Mouse (Mus musculus): ENCODE results near the gene Nudt7. TPM values are rescaled to one million over a fixed set of nuclear protein-coding genes. Genes with fewer than 3 reads are reported as not detected.

The Nudt7 gene
- total and polyA plus RNA-seq, 3 experiments = 9.2 to 16.0 (median 9.9) TPM

DNA sequence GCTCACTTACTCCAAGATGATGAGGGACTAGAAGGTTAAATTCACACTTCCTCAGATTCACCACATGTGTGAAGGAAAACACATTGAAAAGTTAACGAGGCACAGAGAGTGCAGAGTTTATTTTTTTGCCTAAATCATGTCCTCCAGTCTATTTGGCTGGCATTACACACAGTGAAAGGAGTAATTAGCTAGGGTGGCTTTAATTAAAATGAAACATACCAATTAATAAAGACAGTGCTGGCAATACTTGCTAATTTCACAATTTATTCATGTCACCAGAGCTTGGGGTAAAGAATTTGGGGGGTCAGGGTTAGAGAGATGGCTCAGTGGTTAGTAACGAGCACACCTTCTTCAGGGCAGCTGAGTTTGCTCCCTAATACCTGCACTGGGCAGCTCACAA is 25.2 kb downstream of the Nudt7 start:
- no peak overlapping the region for H3K4me3 ChIP-seq (replicated peaks in 1 of 3; ENCODE audit: low read depth in 2 of 3, low read length in 2 of 3, poor library complexity in 1 of 3)
- DNase-seq (ENCODE audit: extremely low read depth) = no peak
- no peaks in the 10 kb centered on the region for H3K79me2 ChIP-seq (replicated peaks; ENCODE audit: control insufficient read depth, extremely low read depth, insufficient read depth, poor library complexity, severe bottlenecking)
- no peaks in the 10 kb centered on the region for H3K4me1 ChIP-seq (ENCODE audit: control insufficient read depth in 1 of 2, insufficient read depth in 2 of 2)
- dilution Hi-C loops (cut with MboI; ENCODE audit: extremely low pct_ligation_motif_present, extremely low pct_unique_long_range_greater_than_20kb, low sequenced_read_pairs) (no loop called here), in situ Hi-C loops (cut with MboI; ENCODE audit: low pct_ligation_motif_present, low pct_unique_long_range_greater_than_20kb, low sequenced_read_pairs) (no loop called here)
- no peak overlapping the region for H3K9ac ChIP-seq (ENCODE audit: insufficient read depth, low read depth)
- TF ChIP-seq TBP (conservative IDR thresholded peaks at IDR 0.05; ENCODE audit: low read depth, low read length) = no peak
- no peak for TF ChIP-seq MAFK (IDR thresholded peaks at IDR 0.05; ENCODE audit: insufficient replicate concordance, low read length)
- no peak for TF ChIP-seq ETS1 (conservative IDR thresholded peaks at IDR 0.05; ENCODE audit: low read depth, low read length)
- no peak overlapping the region for H3K27ac ChIP-seq (ENCODE audit: insufficient read depth, low read depth)
- no peak overlapping the region for H3K4me2 ChIP-seq (ENCODE audit: insufficient read depth, low read depth, poor library complexity, severe bottlenecking)
- no peaks in the 10 kb centered on the region for H3K9me3 ChIP-seq (replicated peaks; ENCODE audit: low read length)
- H3K27me3 ChIP-seq (replicated peaks) = no peaks in the 10 kb centered on the region
- H3K36me3 ChIP-seq (replicated peaks in 1 of 2; ENCODE audit: control insufficient read depth in 1 of 2, insufficient read depth in 1 of 2, low read length in 1 of 2) = peaks cover 0 to 3% of the 10 kb centered on the region in 2 experiments

DNA sequence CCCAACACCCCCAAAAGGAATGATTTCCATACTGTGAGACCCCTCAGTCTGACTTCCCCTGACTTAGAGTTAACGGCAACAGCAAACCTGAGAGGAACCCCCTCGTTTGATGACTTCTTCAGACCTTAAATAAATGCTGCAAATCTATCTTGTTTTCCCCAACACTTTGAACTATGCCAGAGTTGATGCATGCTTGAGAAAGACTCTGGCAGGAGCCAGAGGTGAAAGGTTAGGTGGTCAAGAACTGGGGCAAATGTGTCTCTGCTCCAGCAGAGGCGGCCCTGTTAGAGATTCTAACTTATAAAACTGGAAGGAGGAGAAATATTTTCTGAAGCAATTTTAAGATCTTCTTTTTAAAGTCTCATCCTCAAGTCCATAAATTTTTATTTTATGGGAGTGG is 26.3 kb downstream of the Nudt7 start:
- Histone ChIP-seq H3K9ac (ENCODE audit: insufficient read depth, low read depth) (no peak overlapping the region), H3K27ac (ENCODE audit: insufficient read depth, low read depth) (no peak overlapping the region), H3K9me3 (replicated peaks; ENCODE audit: low read length) (no peaks in the 10 kb centered on the region), H3K36me3 (replicated peaks in 1 of 2; ENCODE audit: control insufficient read depth in 1 of 2, insufficient read depth in 1 of 2, low read length in 1 of 2) (no peaks in the 10 kb centered on the region), H3K4me3 (replicated peaks in 1 of 3; ENCODE audit: low read depth in 2 of 3, low read length in 2 of 3, poor library complexity in 1 of 3) (no peak overlapping the region), H3K79me2 (replicated peaks; ENCODE audit: control insufficient read depth, extremely low read depth, insufficient read depth, poor library complexity, severe bottlenecking) (no peaks in the 10 kb centered on the region), H3K4me1 (ENCODE audit: control insufficient read depth in 1 of 2, insufficient read depth in 2 of 2) (no peaks in the 10 kb centered on the region), H3K4me2 (ENCODE audit: insufficient read depth, low read depth, poor library complexity, severe bottlenecking) (no peak overlapping the region; the same call in 1 of the 2 replicates), H3K27me3 (replicated peaks) (no peaks in the 10 kb centered on the region)
- TF ChIP-seq PAX5 (IDR thresholded peaks at IDR 0.05; ENCODE audit: low read length) (no peak), EP300 (IDR thresholded peaks at IDR 0.05; ENCODE audit: low read length) (no peak), KAT2A (IDR thresholded peaks at IDR 0.05; ENCODE audit: insufficient replicate concordance, low read length) (no peak)
- in situ Hi-C loops (cut with MboI; ENCODE audit: low pct_ligation_motif_present, low pct_unique_long_range_greater_than_20kb, low sequenced_read_pairs) (no loop called here), dilution Hi-C loops (cut with MboI; ENCODE audit: extremely low pct_ligation_motif_present, extremely low pct_unique_long_range_greater_than_20kb, low sequenced_read_pairs) (no loop called here)
- DNase-seq (ENCODE audit: extremely low read depth) = no peak

DNA sequence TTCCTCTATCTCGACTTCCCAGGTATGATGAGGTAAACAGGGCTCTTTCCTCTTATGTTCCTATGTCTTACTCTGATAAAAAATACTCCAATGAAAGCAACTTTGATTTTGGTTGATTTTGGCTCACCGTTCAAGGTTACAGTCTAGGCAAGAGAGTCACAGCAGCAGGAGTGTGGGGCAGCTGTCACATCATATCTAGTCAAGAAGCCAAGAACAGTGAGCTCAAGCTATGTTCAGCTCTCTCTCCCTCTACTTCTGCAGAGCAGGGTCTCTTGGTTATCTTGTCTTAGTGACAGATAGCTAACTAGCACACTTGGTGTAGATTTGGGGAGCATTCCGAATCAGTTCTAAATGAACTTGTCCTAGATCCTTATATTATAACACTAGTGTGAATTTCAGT is 30.5 kb downstream of the Nudt7 start:
- H3K36me3 ChIP-seq (replicated peaks in 1 of 2; ENCODE audit: control insufficient read depth in 1 of 2, insufficient read depth in 1 of 2, low read length in 1 of 2) = no peaks in the 10 kb centered on the region
- in situ Hi-C loops (cut with MboI; ENCODE audit: low pct_ligation_motif_present, low pct_unique_long_range_greater_than_20kb, low sequenced_read_pairs) (no loop called here), dilution Hi-C loops (cut with MboI; ENCODE audit: extremely low pct_ligation_motif_present, extremely low pct_unique_long_range_greater_than_20kb, low sequenced_read_pairs) (no loop called here)
- H3K4me1 ChIP-seq (ENCODE audit: control insufficient read depth in 1 of 2, insufficient read depth in 2 of 2) = no peaks in the 10 kb centered on the region
- H3K79me2 ChIP-seq (replicated peaks; ENCODE audit: control insufficient read depth, extremely low read depth, insufficient read depth, poor library complexity, severe bottlenecking) = no peaks in the 10 kb centered on the region
- H3K27me3 ChIP-seq (replicated peaks) = no peaks in the 10 kb centered on the region
- TF ChIP-seq CTCF (conservative IDR thresholded peaks at IDR 0.05 in 1 of 2, IDR thresholded peaks at IDR 0.05 in 1 of 2; ENCODE audit: low read depth in 2 of 2, low read length in 2 of 2) = no peak
- no peak for TF ChIP-seq ETS1 (conservative IDR thresholded peaks at IDR 0.05; ENCODE audit: low read depth, low read length)
- no peak for TF ChIP-seq RCOR1 (conservative IDR thresholded peaks at IDR 0.05; ENCODE audit: low read depth, low read length)
- TF ChIP-seq MEF2A (IDR thresholded peaks at IDR 0.05; ENCODE audit: borderline replicate concordance, low read depth, low read length) = no peak
- TF ChIP-seq MAZ (IDR thresholded peaks at IDR 0.05; ENCODE audit: low read depth, low read length) = no peak
- no peak for TF ChIP-seq CHD1 (IDR thresholded peaks at IDR 0.05; ENCODE audit: low read depth, low read length)
- TF ChIP-seq ZC3H11A (IDR thresholded peaks at IDR 0.05; ENCODE audit: low read depth, low read length) = no peak
- no peak for TF ChIP-seq POLR2A (IDR thresholded peaks at IDR 0.05; ENCODE audit: low read depth, low read length)
- no peak for TF ChIP-seq E2F4 (IDR thresholded peaks at IDR 0.05; ENCODE audit: insufficient replicate concordance, low read depth, low read length)
- no peak for TF ChIP-seq ZNF384 (IDR thresholded peaks at IDR 0.05; ENCODE audit: low read depth, low read length)
- no peak for TF ChIP-seq SMC3 (IDR thresholded peaks at IDR 0.05; ENCODE audit: low read depth, low read length)
- TF ChIP-seq POLR2AphosphoS2 (IDR thresholded peaks at IDR 0.05; ENCODE audit: low read depth, low read length) = no peak
- TF ChIP-seq IRF4 (IDR thresholded peaks at IDR 0.05; ENCODE audit: low read depth, low read length) = no peak
- no peak for TF ChIP-seq PAX5 (IDR thresholded peaks at IDR 0.05; ENCODE audit: low read length)
- no peak for TF ChIP-seq GABPA (IDR thresholded peaks at IDR 0.05; ENCODE audit: insufficient replicate concordance, low read depth, low read length)
- no peak for TF ChIP-seq CHD2 (IDR thresholded peaks at IDR 0.05; ENCODE audit: low read length)
- no peak for TF ChIP-seq JUN (IDR thresholded peaks at IDR 0.05; ENCODE audit: insufficient read depth, low read depth, low read length)
- TF ChIP-seq TCF12 (IDR thresholded peaks at IDR 0.05; ENCODE audit: low read depth, low read length) = no peak
- no peak for TF ChIP-seq ZMIZ1 (IDR thresholded peaks at IDR 0.05; ENCODE audit: low read depth, low read length)
- TF ChIP-seq MYC (IDR thresholded peaks at IDR 0.05; ENCODE audit: low read depth, low read length) = no peak
- H3K27ac ChIP-seq (ENCODE audit: insufficient read depth, low read depth) = no peak overlapping the region
- H3K9me3 ChIP-seq (replicated peaks; ENCODE audit: low read length) = no peaks in the 10 kb centered on the region
- no peak for DNase-seq (ENCODE audit: extremely low read depth)
- no peak overlapping the region for H3K4me2 ChIP-seq (ENCODE audit: insufficient read depth, low read depth, poor library complexity, severe bottlenecking)
- no peak overlapping the region for H3K4me3 ChIP-seq (replicated peaks in 1 of 3; ENCODE audit: low read depth in 2 of 3, low read length in 2 of 3, poor library complexity in 1 of 3)
- H3K9ac ChIP-seq (ENCODE audit: insufficient read depth, low read depth) = no peak overlapping the region

Measured in CH12.LX (cell line).